Mouse (Mus musculus): ENCODE results near the gene H2-Oa. TPM values are rescaled to one million over a fixed set of nuclear protein-coding genes. Genes with fewer than 3 reads are reported as not detected.

H2-Oa gene
- polyA plus RNA-seq, 1 experiment from 2014 or later: 0.14 TPM

- Histone ChIP-seq H3K36me3 (ENCODE audit: control insufficient read depth, insufficient read depth, low read length) (no peaks in the 10 kb centered on the region), H3K9ac (ENCODE audit: low read depth, low read length) (no peak overlapping the region), H3K4me1 (ENCODE audit: control insufficient read depth, insufficient read depth, low read depth, low read length) (no peaks in the 10 kb centered on the region), H3K27me3 (replicated peaks; ENCODE audit: control insufficient read depth, insufficient read depth, low read length) (no peaks in the 10 kb centered on the region), H3K9me3 (ENCODE audit: control insufficient read depth, low read length) (no peaks in the 10 kb centered on the region), H3K4me3 (ENCODE audit: low read length) (no peak overlapping the region), H3K4me2 (ENCODE audit: low read length) (no peak overlapping the region), H3K27ac (ENCODE audit: low read depth, low read length) (no peak overlapping the region)
- no peak for ATAC-seq
- 89% methylated on average over 11 of the region's 11 CpGs for WGBS
Observed at GRCm38 (mm10) chr17:34079002-34079401, 13.1 kb upstream of the H2-Oa start.

GRCm38 (mm10) chr17:34079621-34080020 lies 12.5 kb upstream of the H2-Oa start:
- Histone ChIP-seq H3K27ac (ENCODE audit: low read depth, low read length) (no peak overlapping the region), H3K4me2 (ENCODE audit: low read length) (no peak overlapping the region), H3K4me1 (ENCODE audit: control insufficient read depth, insufficient read depth, low read depth, low read length) (no peaks in the 10 kb centered on the region), H3K4me3 (ENCODE audit: low read length) (no peak overlapping the region), H3K27me3 (replicated peaks; ENCODE audit: control insufficient read depth, insufficient read depth, low read length) (no peaks in the 10 kb centered on the region), H3K36me3 (ENCODE audit: control insufficient read depth, insufficient read depth, low read length) (no peaks in the 10 kb centered on the region), H3K9me3 (ENCODE audit: control insufficient read depth, low read length) (no peaks in the 10 kb centered on the region), H3K9ac (ENCODE audit: low read depth, low read length) (no peak overlapping the region)
- WGBS: 12% methylated on average over 5 of the region's 5 CpGs
- peak; percentile 91 for ATAC-seq

GRCm38 (mm10) chr17:34083104-34083503 lies 9.0 kb upstream of the H2-Oa start:
- H3K27ac ChIP-seq (ENCODE audit: low read depth, low read length): no peak overlapping the region
- no peak for ATAC-seq
- H3K4me2 ChIP-seq (ENCODE audit: low read length): no peak overlapping the region
- H3K4me3 ChIP-seq (ENCODE audit: low read length): no peak overlapping the region
- WGBS: 3% methylated on average over 8 of the region's 8 CpGs
- H3K27me3 ChIP-seq (replicated peaks; ENCODE audit: control insufficient read depth, insufficient read depth, low read length): no peaks in the 10 kb centered on the region
- H3K9ac ChIP-seq (ENCODE audit: low read depth, low read length): no peak overlapping the region
- no peaks in the 10 kb centered on the region for H3K4me1 ChIP-seq (ENCODE audit: control insufficient read depth, insufficient read depth, low read depth, low read length)
- no peaks in the 10 kb centered on the region for H3K9me3 ChIP-seq (ENCODE audit: control insufficient read depth, low read length)
- H3K36me3 ChIP-seq (ENCODE audit: control insufficient read depth, insufficient read depth, low read length): no peaks in the 10 kb centered on the region

GRCm38 (mm10) chr17:34087386-34087785 lies 4.8 kb upstream of the H2-Oa start:
- Histone ChIP-seq H3K27ac (ENCODE audit: low read depth, low read length) (no peak overlapping the region), H3K27me3 (replicated peaks; ENCODE audit: control insufficient read depth, insufficient read depth, low read length) (no peaks in the 10 kb centered on the region), H3K4me3 (ENCODE audit: low read length) (no peak overlapping the region), H3K9ac (ENCODE audit: low read depth, low read length) (no peak overlapping the region), H3K4me1 (ENCODE audit: control insufficient read depth, insufficient read depth, low read depth, low read length) (no peaks in the 10 kb centered on the region), H3K4me2 (ENCODE audit: low read length) (no peak overlapping the region), H3K36me3 (ENCODE audit: control insufficient read depth, insufficient read depth, low read length) (no peaks in the 10 kb centered on the region), H3K9me3 (ENCODE audit: control insufficient read depth, low read length) (no peaks in the 10 kb centered on the region)
- WGBS: 46% methylated on average over 2 of the region's 2 CpGs
- no peak for ATAC-seq

GRCm38 (mm10) chr17:34088124-34088523 lies 4.0 kb upstream of the H2-Oa start:
- ATAC-seq: no peak
- no peaks in the 10 kb centered on the region for H3K27me3 ChIP-seq (replicated peaks; ENCODE audit: control insufficient read depth, insufficient read depth, low read length)
- H3K27ac ChIP-seq (ENCODE audit: low read depth, low read length): no peak overlapping the region
- H3K36me3 ChIP-seq (ENCODE audit: control insufficient read depth, insufficient read depth, low read length): no peaks in the 10 kb centered on the region
- WGBS: 83% methylated on average over 11 of the region's 11 CpGs
- no peak overlapping the region for H3K9ac ChIP-seq (ENCODE audit: low read depth, low read length)
- H3K4me2 ChIP-seq (ENCODE audit: low read length): no peak overlapping the region
- no peak overlapping the region for H3K4me3 ChIP-seq (ENCODE audit: low read length)
- no peaks in the 10 kb centered on the region for H3K4me1 ChIP-seq (ENCODE audit: control insufficient read depth, insufficient read depth, low read depth, low read length)
- no peaks in the 10 kb centered on the region for H3K9me3 ChIP-seq (ENCODE audit: control insufficient read depth, low read length)

GRCm38 (mm10) chr17:34090923-34091322 lies 1.2 kb upstream of the H2-Oa start:
- no peak overlapping the region for H3K9ac ChIP-seq (ENCODE audit: low read depth, low read length)
- H3K9me3 ChIP-seq (ENCODE audit: control insufficient read depth, low read length): no peaks in the 10 kb centered on the region
- H3K36me3 ChIP-seq (ENCODE audit: control insufficient read depth, insufficient read depth, low read length): no peaks in the 10 kb centered on the region
- no peak overlapping the region for H3K4me2 ChIP-seq (ENCODE audit: low read length)
- no peaks in the 10 kb centered on the region for H3K4me1 ChIP-seq (ENCODE audit: control insufficient read depth, insufficient read depth, low read depth, low read length)
- H3K27ac ChIP-seq (ENCODE audit: low read depth, low read length): no peak overlapping the region
- WGBS: 53% methylated on average over 7 of the region's 7 CpGs
- no peak overlapping the region for H3K4me3 ChIP-seq (ENCODE audit: low read length)
- no peak for ATAC-seq
- no peaks in the 10 kb centered on the region for H3K27me3 ChIP-seq (replicated peaks; ENCODE audit: control insufficient read depth, insufficient read depth, low read length)

GRCm38 (mm10) chr17:34093199-34093874 lies 1.2 kb downstream of the H2-Oa start:
- H3K36me3 ChIP-seq (ENCODE audit: control insufficient read depth, insufficient read depth, low read length): no peaks in the 10 kb centered on the region
- no peak overlapping the region for H3K27ac ChIP-seq (ENCODE audit: low read depth, low read length)
- ATAC-seq: no peak
- no peak overlapping the region for H3K4me3 ChIP-seq (ENCODE audit: low read length)
- H3K9ac ChIP-seq (ENCODE audit: low read depth, low read length): no peak overlapping the region
- 31% methylated on average over 7 of the region's 7 CpGs for WGBS
- no peak overlapping the region for H3K4me2 ChIP-seq (ENCODE audit: low read length)
- H3K27me3 ChIP-seq (replicated peaks; ENCODE audit: control insufficient read depth, insufficient read depth, low read length): no peaks in the 10 kb centered on the region
- no peaks in the 10 kb centered on the region for H3K9me3 ChIP-seq (ENCODE audit: control insufficient read depth, low read length)
- H3K4me1 ChIP-seq (ENCODE audit: control insufficient read depth, insufficient read depth, low read depth, low read length): no peaks in the 10 kb centered on the region

GRCm38 (mm10) chr17:34094283-34095035 lies 2.3 kb downstream of the H2-Oa start:
- 87% methylated on average over 27 of the region's 27 CpGs for WGBS
- ATAC-seq: no peak
- Histone ChIP-seq H3K4me3 (ENCODE audit: low read length) (no peak overlapping the region), H3K9me3 (ENCODE audit: control insufficient read depth, low read length) (no peaks in the 10 kb centered on the region), H3K27ac (ENCODE audit: low read depth, low read length) (no peak overlapping the region), H3K9ac (ENCODE audit: low read depth, low read length) (no peak overlapping the region), H3K27me3 (replicated peaks; ENCODE audit: control insufficient read depth, insufficient read depth, low read length) (no peaks in the 10 kb centered on the region), H3K4me2 (ENCODE audit: low read length) (no peak overlapping the region), H3K4me1 (ENCODE audit: control insufficient read depth, insufficient read depth, low read depth, low read length) (no peaks in the 10 kb centered on the region), H3K36me3 (ENCODE audit: control insufficient read depth, insufficient read depth, low read length) (no peaks in the 10 kb centered on the region)

GRCm38 (mm10) chr17:34096497-34097010 lies 4.4 kb downstream of the H2-Oa start:
- H3K36me3 ChIP-seq (ENCODE audit: control insufficient read depth, insufficient read depth, low read length): no peaks in the 10 kb centered on the region
- H3K9ac ChIP-seq (ENCODE audit: low read depth, low read length): no peak overlapping the region
- no peak overlapping the region for H3K4me3 ChIP-seq (ENCODE audit: low read length)
- no peak overlapping the region for H3K4me2 ChIP-seq (ENCODE audit: low read length)
- WGBS: 68% methylated on average over 3 of the region's 3 CpGs
- no peaks in the 10 kb centered on the region for H3K9me3 ChIP-seq (ENCODE audit: control insufficient read depth, low read length)
- no peaks in the 10 kb centered on the region for H3K27me3 ChIP-seq (replicated peaks; ENCODE audit: control insufficient read depth, insufficient read depth, low read length)
- H3K4me1 ChIP-seq (ENCODE audit: control insufficient read depth, insufficient read depth, low read depth, low read length): peaks cover under 1% of the 10 kb centered on the region; the same call in 1 of the 2 replicates
- ATAC-seq: no peak
- no peak overlapping the region for H3K27ac ChIP-seq (ENCODE audit: low read depth, low read length)
